Mouse (Mus musculus) monocyte, adult 5-6 weeks (primary cell): ENCODE results near the gene Atxn7l2. TPM values are rescaled to one million over a fixed set of nuclear protein-coding genes. Genes with fewer than 3 reads are reported as not detected.

Experiments
- ATAC-seq: fragments of 153-309, 156-312 bp; replicated peaks from 2 replicates; pipeline ENCODE4 v1.8.0; 2017; ENCODE audit warnings: mild to moderate bottlenecking; ENCODE audit not compliant: low TSS enrichment, insufficient number of reproducible peaks, severe bottlenecking, poor library complexity, low FRiP score
- total RNA-seq: library from RNA; stranded (forward); fragments of 200-1000, 200-491, 200-594 nt; gene quantifications from 3 replicates; pipeline ENCODE4 v1.2.3, GENCODE M21; 2017

Atxn7l2 gene
- total RNA-seq, 1 experiment from 2014 or later = 4.0 TPM

- ATAC-seq = peak; percentile 23; the same call in 1 of the 2 replicates
Observed at GRCm38 (mm10) chr3:108186098-108187047, 24.4 kb downstream of the Atxn7l2 start, which contains the start of gene Amigo1. TSS of gene Amigo1 (plus strand) at chr3:108186335.

- no peak for ATAC-seq
Observed at GRCm38 (mm10) chr3:108185460-108186097, 25.2 kb downstream of the Atxn7l2 start.

- ATAC-seq = no peak
Observed at GRCm38 (mm10) chr3:108184742-108185141, 26.0 kb downstream of the Atxn7l2 start.

GRCm38 (mm10) chr3:108180514-108180913 is 30.2 kb downstream of the Atxn7l2 start:
- ATAC-seq = no peak

- no peak for ATAC-seq
Observed at GRCm38 (mm10) chr3:108178756-108179715, 31.7 kb downstream of the Atxn7l2 start.

GRCm38 (mm10) chr3:108174672-108175531 is 35.8 kb downstream of the Atxn7l2 start:
- no peak for ATAC-seq

- ATAC-seq = no peak
Observed at GRCm38 (mm10) chr3:108169199-108169598, 41.5 kb downstream of the Atxn7l2 start.

GRCm38 (mm10) chr3:108167499-108167898 is 43.2 kb downstream of the Atxn7l2 start:
- ATAC-seq = no peak

GRCm38 (mm10) chr3:108166486-108167211 is 44.1 kb downstream of the Atxn7l2 start:
- no peak for ATAC-seq

- ATAC-seq = no peak
Observed at GRCm38 (mm10) chr3:108165532-108166315, 45.0 kb downstream of the Atxn7l2 start.

- ATAC-seq = peak; percentile 85
Observed at GRCm38 (mm10) chr3:108164807-108165206, 45.9 kb downstream of the Atxn7l2 start.

- ATAC-seq = no peak
Observed at GRCm38 (mm10) chr3:108164091-108164490, 46.6 kb downstream of the Atxn7l2 start.

GRCm38 (mm10) chr3:108158383-108159037 is 52.2 kb downstream of the Atxn7l2 start:
- ATAC-seq = no peak

- no peak for ATAC-seq
Observed at GRCm38 (mm10) chr3:108154656-108155055, 56.1 kb downstream of the Atxn7l2 start, which contains the start of gene Gpr61. TSS of gene Gpr61 (minus strand) at chr3:108154882.

GRCm38 (mm10) chr3:108152290-108152689 is 58.4 kb downstream of the Atxn7l2 start:
- ATAC-seq = no peak
